Mouse (Mus musculus) E14TG2a.4 (cell line): Measurements from ENCODE around the gene Prdm15.

Experiments used
- H3K27me3 ChIP-seq: 2 replicates; pipeline ENCODE4 v1.6.1; 2014; ENCODE audit warnings: low read length, control low read depth; ENCODE audit not compliant: insufficient read depth
- H3K36me3 ChIP-seq: 2 replicates; pipeline ENCODE4 v1.6.1; 2014; ENCODE audit warnings: low read length, control low read depth; ENCODE audit not compliant: insufficient read depth
- H3K4me1 ChIP-seq: replicated peaks from 2 replicates; pipeline ENCODE4 v1.6.1; 2014; ENCODE audit warnings: low read depth, low read length, control low read depth
- H3K4me3 ChIP-seq: replicated peaks from 2 replicates; pipeline ENCODE4 v1.5.1; 2014; ENCODE audit warnings: mild to moderate bottlenecking, low read length
- H3K9me3 ChIP-seq: 2 replicates; pipeline ENCODE4 v1.6.1; 2014; ENCODE audit warnings: low read length, control low read depth
- CTCF ChIP-seq: conservative IDR thresholded peaks from 2 replicates; pipeline ENCODE4 v1.5.1; 2014; ENCODE audit warnings: low read length
- NANOG ChIP-seq: IDR thresholded peaks from 2 replicates; pipeline ENCODE4 v1.6.1; 2014; ENCODE audit warnings: borderline replicate concordance, low read length, mixed read lengths
- POU5F1 ChIP-seq: IDR thresholded peaks from 2 replicates; pipeline ENCODE4 v1.6.1; 2014; ENCODE audit warnings: low read length, borderline replicate concordance

Prdm15 gene

GRCm38 (mm10) chr16:97872657-97873056, 21.0 kb upstream of the Prdm15 start:
- TF ChIP-seq POU5F1 (no peak), CTCF (no peak), NANOG (no peak)
- H3K36me3 ChIP-seq = no peaks in the 10 kb centered on the region
- H3K9me3 ChIP-seq = no peaks in the 10 kb centered on the region

GRCm38 (mm10) chr16:97869193-97870102, 17.8 kb upstream of the Prdm15 start:
- Histone ChIP-seq H3K4me1 (peaks cover 6% of the 10 kb centered on the region; the same call in 1 of the 2 replicates), H3K27me3 (no peaks in the 10 kb centered on the region), H3K36me3 (no peaks in the 10 kb centered on the region), H3K4me3 (no peak overlapping the region), H3K9me3 (no peaks in the 10 kb centered on the region)
- TF ChIP-seq NANOG = no peak
- no peak for TF ChIP-seq CTCF
- no peak for TF ChIP-seq POU5F1

More at GRCm38 (mm10) chr16:97872657-97873056, 21.0 kb upstream of the Prdm15 start:
- H3K4me1 ChIP-seq = peaks cover 8% of the 10 kb centered on the region; the same call in 1 of the 2 replicates
- H3K27me3 ChIP-seq = no peaks in the 10 kb centered on the region
- no peak overlapping the region for H3K4me3 ChIP-seq

DNA sequence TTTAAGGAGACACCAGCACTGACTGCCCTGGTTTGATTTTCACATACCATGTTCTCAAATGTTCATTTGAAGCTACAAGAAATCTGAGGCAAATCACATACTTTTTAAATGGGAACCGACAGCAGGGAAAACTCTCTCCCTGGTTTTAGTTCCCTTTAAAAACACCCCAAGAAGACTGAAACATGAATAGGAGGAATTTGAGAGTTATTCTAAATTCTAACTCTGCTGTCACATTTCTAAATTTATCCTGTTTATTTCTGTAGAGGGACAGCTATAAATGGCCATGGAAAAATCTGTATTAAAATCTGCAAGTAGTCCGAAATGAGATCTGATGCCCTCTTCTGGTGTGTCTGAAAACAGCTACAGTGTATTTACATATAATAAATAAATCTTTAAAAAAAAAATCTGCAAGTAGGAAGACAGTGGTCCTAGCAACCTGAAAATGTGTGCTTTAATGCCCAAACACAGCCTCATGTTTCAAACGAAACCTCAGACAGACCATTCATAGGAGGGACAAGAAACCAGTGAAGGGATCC, 12.3 kb upstream of the Prdm15 start:
- Histone ChIP-seq H3K27me3 (no peaks in the 10 kb centered on the region), H3K4me1 (peaks cover 7% of the 10 kb centered on the region), H3K9me3 (no peaks in the 10 kb centered on the region), H3K4me3 (no peak overlapping the region), H3K36me3 (no peaks in the 10 kb centered on the region)
- TF ChIP-seq POU5F1 (no peak), NANOG (no peak), CTCF (no peak)

GRCm38 (mm10) chr16:97856050-97856449, 4.4 kb upstream of the Prdm15 start:
- TF ChIP-seq CTCF (no peak), POU5F1 (no peak), NANOG (no peak)

GRCm38 (mm10) chr16:97851061-97851740, 449 bp downstream of the Prdm15 start:
- Histone ChIP-seq H3K36me3 (peaks cover 24% of the 10 kb centered on the region), H3K4me3 (peak overlapping the region; percentile 92), H3K9me3 (no peaks in the 10 kb centered on the region), H3K27me3 (peaks cover 3% of the 10 kb centered on the region; the same call in 1 of the 2 replicates), H3K4me1 (peaks cover 32% of the 10 kb centered on the region)
- no peak for TF ChIP-seq NANOG
- no peak for TF ChIP-seq POU5F1
- no peak for TF ChIP-seq CTCF

More at GRCm38 (mm10) chr16:97856050-97856449, 4.4 kb upstream of the Prdm15 start:
- Histone ChIP-seq H3K9me3 (no peaks in the 10 kb centered on the region), H3K27me3 (peaks cover 3% of the 10 kb centered on the region; the same call in 1 of the 2 replicates), H3K4me3 (no peak overlapping the region), H3K36me3 (no peaks in the 10 kb centered on the region), H3K4me1 (peaks cover 16% of the 10 kb centered on the region)

- no peaks in the 10 kb centered on the region for H3K9me3 ChIP-seq
- peaks cover 29% of the 10 kb centered on the region for H3K36me3 ChIP-seq
- peak overlapping the region; percentile 92 for H3K4me3 ChIP-seq
- peaks cover 3% of the 10 kb centered on the region; the same call in 1 of the 2 replicates for H3K27me3 ChIP-seq
- TF ChIP-seq POU5F1 (no peak), CTCF (no peak), NANOG (no peak)
- H3K4me1 ChIP-seq = peaks cover 35% of the 10 kb centered on the region
Observed at GRCm38 (mm10) chr16:97850667-97851060, 986 bp downstream of the Prdm15 start.

GRCm38 (mm10) chr16:97848832-97849231, 2.8 kb downstream of the Prdm15 start:
- peaks cover 45% of the 10 kb centered on the region for H3K4me1 ChIP-seq
- no peaks in the 10 kb centered on the region for H3K9me3 ChIP-seq
- peaks cover 31% of the 10 kb centered on the region for H3K36me3 ChIP-seq
- H3K4me3 ChIP-seq = no peak overlapping the region
- no peak for TF ChIP-seq NANOG
- no peak for TF ChIP-seq CTCF
- TF ChIP-seq POU5F1 = no peak
- no peaks in the 10 kb centered on the region; the same call in 1 of the 2 replicates for H3K27me3 ChIP-seq
